Mouse (Mus musculus) ES-Bruce4 (cell line): Measurements from ENCODE around the gene Rtl8a.

Experiments used
- CTCF ChIP-seq: IDR thresholded peaks from one replicate; pipeline ENCODE4 v1.8.1; 2011; ENCODE audit warnings: low read depth, low read length
- EP300 ChIP-seq: IDR thresholded peaks from 2 replicates; pipeline ENCODE4 v1.6.1; 2011; ENCODE audit warnings: low read depth, low read length; ENCODE audit not compliant: insufficient read depth
- POLR2A ChIP-seq: IDR thresholded peaks from one replicate; pipeline ENCODE4 v1.8.1; 2011; ENCODE audit warnings: low read length; ENCODE audit not compliant: insufficient read depth

- TF ChIP-seq CTCF (no peak), POLR2A (no peak), EP300 (no peak)
Observed at GRCm38 (mm10) chrX:53645885-53646284, 2.4 kb upstream of the Rtl8a start.
